Mouse (Mus musculus) lung, embryonic 14.5 days (tissue): ENCODE data around the gene Chit1. TPM values are rescaled to one million over a fixed set of nuclear protein-coding genes. Genes with fewer than 3 reads are reported as not detected.
A peak's percentile ranks its signal among the peaks of the same experiment; 100 is the strongest.

ENCODE experiments used
- ATAC-seq: fragments of 200-750 bp; cut with Nextera tagmentation; 2 replicates; pipeline ENCODE4 v1.8.0; 2017; ENCODE audit warnings: mild to moderate bottlenecking, moderate TSS enrichment, moderate library complexity; ENCODE audit not compliant: insufficient read depth
- DNase-seq: peaks from one replicate; pipeline ENCODE4 v3.0.0-alpha.2; 2015
- H3K27ac ChIP-seq: fragments of 300-500 bp; sonication (generic); 2 replicates; pipeline ENCODE4 v1.5.1; 2014; ENCODE audit warnings: low read depth, mild to moderate bottlenecking, moderate library complexity
- H3K27me3 ChIP-seq: fragments of 300-500 bp; sonication (generic); 2 replicates; pipeline ENCODE4 v1.6.1; 2014; ENCODE audit warnings: low read length, control low read depth; ENCODE audit not compliant: insufficient read depth
- H3K36me3 ChIP-seq: fragments of 300-500 bp; sonication (generic); 2 replicates; pipeline ENCODE4 v1.6.1; 2014; ENCODE audit warnings: control low read depth; ENCODE audit not compliant: insufficient read depth
- H3K4me1 ChIP-seq: fragments of 300-500 bp; sonication (generic); 2 replicates; pipeline ENCODE4 v1.6.1; 2014; ENCODE audit warnings: antibody characterized with exemption, control low read depth; ENCODE audit not compliant: insufficient read depth
- H3K4me2 ChIP-seq: fragments of 300-500 bp; sonication (generic); 2 replicates; pipeline ENCODE4 v1.6.1; 2014; ENCODE audit warnings: mild to moderate bottlenecking
- H3K4me3 ChIP-seq: fragments of 300-500 bp; sonication (generic); 2 replicates; pipeline ENCODE4 v1.5.1; 2014; ENCODE audit warnings: low read depth, low read length
- H3K9ac ChIP-seq: fragments of 300-500 bp; sonication (generic); 2 replicates; pipeline ENCODE4 v1.6.1; 2014
- H3K9me3 ChIP-seq: fragments of 300-500 bp; sonication (generic); 2 replicates; pipeline ENCODE4 v1.6.1; 2016; ENCODE audit warnings: low read depth, low read length, control low read depth
- CTCF ChIP-seq: IDR thresholded peaks from 2 replicates; pipeline ENCODE4 v1.5.1; 2016; ENCODE audit warnings: antibody characterized with exemption, low read depth
- WGBS: fragments of 180-500 bp; shearing (Covaris S2); extraction: QIAGEN DNeasy Blood & Tissue Kit; methylation state at CpG from one replicate; pipeline ENCODE4 v1.1.7; 2014; 5-methylcytosine and 5-hydroxymethylcytosine counted together
- polyA plus RNA-seq: library from polyadenylated mRNA; unstranded; fragments of >200 nt; fragmentation: Nextera tagmentation; extraction: Ambion mirVana; gene quantifications from 2 replicates; pipeline ENCODE4 v1.2.1, GENCODE M21; 2014

The Chit1 gene
- polyA plus RNA-seq, 1 experiment from 2014 or later = not detected

DNA sequence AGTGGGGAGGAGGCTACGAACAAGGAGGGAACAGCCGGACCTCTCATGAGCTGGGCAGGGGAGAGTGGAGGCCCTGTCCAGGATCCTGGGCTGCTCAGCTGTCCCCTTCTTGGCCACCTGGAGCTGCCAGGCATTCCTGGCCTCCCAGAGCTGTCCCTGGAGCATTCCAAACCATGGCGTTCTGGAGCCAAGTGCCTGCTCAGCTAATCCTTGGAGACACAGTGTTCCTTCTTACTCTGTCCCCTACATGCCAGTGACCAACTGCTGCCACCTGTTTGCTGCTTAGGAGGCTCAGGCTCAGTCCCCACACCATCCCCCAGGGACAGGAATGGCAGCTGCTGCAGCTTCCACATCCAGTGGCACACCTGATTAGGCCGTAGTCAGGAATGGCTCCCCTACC lies 84.9 kb downstream of the Chit1 start:
- H3K4me3 ChIP-seq = no peak overlapping the region
- TF ChIP-seq CTCF = no peak
- ATAC-seq (peak; percentile 59; the same call in 1 of the 2 replicates), DNase-seq (no peak)
- no peaks in the 10 kb centered on the region for H3K27me3 ChIP-seq
- H3K27ac ChIP-seq = no peak overlapping the region; the same call in 1 of the 2 replicates
- H3K4me2 ChIP-seq = no peak overlapping the region
- no peaks in the 10 kb centered on the region for H3K36me3 ChIP-seq
- H3K4me1 ChIP-seq = peaks cover 5% of the 10 kb centered on the region; the same call in 1 of the 2 replicates
- 26% methylated on average over 4 of the region's 4 CpGs for WGBS
- H3K9me3 ChIP-seq = no peaks in the 10 kb centered on the region
- no peak overlapping the region for H3K9ac ChIP-seq

- H3K4me2 ChIP-seq = no peak overlapping the region
- H3K27me3 ChIP-seq = no peaks in the 10 kb centered on the region
- H3K4me3 ChIP-seq = no peak overlapping the region
- peak; percentile 71 for TF ChIP-seq CTCF
- H3K9me3 ChIP-seq = no peaks in the 10 kb centered on the region
- peaks cover 5% of the 10 kb centered on the region; the same call in 1 of the 2 replicates for H3K4me1 ChIP-seq
- 61% methylated on average over 4 of the region's 4 CpGs for whole genome bisulfite sequencing
- ATAC-seq (no peak), DNase-seq (peak; percentile 46)
- no peaks in the 10 kb centered on the region for H3K36me3 ChIP-seq
- H3K27ac ChIP-seq = no peak overlapping the region
- H3K9ac ChIP-seq = no peak overlapping the region
These were observed 85.3 kb downstream of the Chit1 start for GRCm38 (mm10) chr1:134196386-134196785.

- H3K4me1 ChIP-seq = peaks cover 5% of the 10 kb centered on the region; the same call in 1 of the 2 replicates
- no peaks in the 10 kb centered on the region for H3K36me3 ChIP-seq
- H3K9ac ChIP-seq = no peak overlapping the region
- no peak for TF ChIP-seq CTCF
- DNase-seq (no peak), ATAC-seq (no peak)
- no peak overlapping the region for H3K4me2 ChIP-seq
- no peaks in the 10 kb centered on the region for H3K27me3 ChIP-seq
- no peak overlapping the region for H3K27ac ChIP-seq
- H3K9me3 ChIP-seq = no peaks in the 10 kb centered on the region
- no peak overlapping the region for H3K4me3 ChIP-seq
- WGBS = 79% methylated on average over 15 of the region's 15 CpGs
These were observed 86.4 kb downstream of the Chit1 start for GRCm38 (mm10) chr1:134197325-134197982.

- no peak overlapping the region for H3K9ac ChIP-seq
- no peak for TF ChIP-seq CTCF
- DNase-seq = no peak
- ATAC-seq = no peak
- no peak overlapping the region for H3K4me3 ChIP-seq
- no peaks in the 10 kb centered on the region for H3K36me3 ChIP-seq
- no peak overlapping the region for H3K27ac ChIP-seq
- H3K27me3 ChIP-seq = no peaks in the 10 kb centered on the region
- 71% methylated on average over 12 of the region's 12 CpGs for WGBS
- H3K4me1 ChIP-seq = peaks cover 5% of the 10 kb centered on the region; the same call in 1 of the 2 replicates
- no peak overlapping the region for H3K4me2 ChIP-seq
- no peaks in the 10 kb centered on the region for H3K9me3 ChIP-seq
These were observed 87.4 kb downstream of the Chit1 start for GRCm38 (mm10) chr1:134198197-134198995.

- Histone ChIP-seq H3K36me3 (no peaks in the 10 kb centered on the region), H3K9me3 (no peaks in the 10 kb centered on the region), H3K27ac (no peak overlapping the region), H3K9ac (no peak overlapping the region), H3K27me3 (no peaks in the 10 kb centered on the region), H3K4me1 (peaks cover 5% of the 10 kb centered on the region; the same call in 1 of the 2 replicates), H3K4me3 (no peak overlapping the region), H3K4me2 (no peak overlapping the region)
- 48% methylated on average over 2 of the region's 2 CpGs for WGBS
- ATAC-seq (no peak), DNase-seq (no peak)
- no peak for TF ChIP-seq CTCF
These were observed 89.4 kb downstream of the Chit1 start for GRCm38 (mm10) chr1:134200481-134200880.

Other genes starting within 250 kb of the Chit1 start
- gene Optc, start 203.2 kb upstream of the Chit1 start, polyA plus RNA-seq = 0.62 and 1.0 TPM in 2 replicates
- 17.2 and 17.6 TPM in 2 replicates for gene Prelp, start 189.8 kb upstream of the Chit1 start, polyA plus RNA-seq
- 173 and 174 TPM in 2 replicates for gene Fmod, start 74.0 kb upstream of the Chit1 start, polyA plus RNA-seq
- 77.2 and 81.0 TPM in 2 replicates for gene Btg2, start 32.1 kb upstream of the Chit1 start, polyA plus RNA-seq
- 0.54 TPM in 1 of 2 replicates, not detected in the other for gene Chil1, start 70.9 kb downstream of the Chit1 start, polyA plus RNA-seq
- not detected in 2 replicates for gene Mybph, start 82.2 kb downstream of the Chit1 start, polyA plus RNA-seq
- 0.30 and 0.92 TPM in 2 replicates for gene Adora1, start 124.2 kb downstream of the Chit1 start, polyA plus RNA-seq
- gene Myog, start 178.7 kb downstream of the Chit1 start, polyA plus RNA-seq = not detected in 2 replicates
- 2.4 and 2.6 TPM in 2 replicates for gene Ppfia4, start 221.7 kb downstream of the Chit1 start, polyA plus RNA-seq